Mouse (Mus musculus) small intestine, adult 2 months (tissue): ENCODE data around the gene Nphs2.

Source experiments
- CTCF ChIP-seq: fragments of 200-500 bp; IDR thresholded peaks from 2 replicates; pipeline ENCODE4 v1.5.1; 2012; ENCODE audit warnings: low read depth, mild to moderate bottlenecking, control low read depth, inconsistent platforms, low read length, moderate library complexity, mixed read lengths; ENCODE audit not compliant: insufficient replicate concordance, insufficient read length; ENCODE audit errors: extremely low read depth
- POLR2A ChIP-seq: fragments of 200-500 bp; IDR thresholded peaks from 2 replicates; pipeline ENCODE4 v1.6.1; 2012; ENCODE audit warnings: low read depth, mild to moderate bottlenecking, control low read depth, inconsistent platforms, low read length, moderate library complexity

DNA sequence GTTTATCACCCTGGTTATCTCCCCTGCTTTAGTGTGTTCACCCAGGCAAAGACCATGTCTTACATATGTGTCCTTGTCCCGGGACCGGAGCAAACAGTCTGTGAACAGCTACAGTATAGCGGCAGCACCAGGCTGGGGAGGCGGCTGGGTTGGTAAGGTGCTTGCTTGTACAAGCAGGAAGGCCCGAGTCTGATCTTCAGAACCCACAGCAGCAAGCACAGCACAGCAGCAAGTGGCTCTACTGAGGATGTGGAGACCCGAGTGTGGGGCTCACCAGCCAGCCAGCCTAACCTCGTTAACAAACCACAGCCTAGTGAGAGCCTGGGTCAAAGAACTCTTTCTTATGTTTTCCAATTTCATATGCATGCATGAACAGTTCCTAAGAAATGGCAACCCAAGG, 30.4 kb upstream of the Nphs2 start:
- no peak for TF ChIP-seq POLR2A
- no peak for TF ChIP-seq CTCF
